Mouse (Mus musculus): Measurements from ENCODE around the gene Vps4a.
A peak's percentile ranks its signal among the peaks of the same experiment; 100 is the strongest.

- TF ChIP-seq BHLHE40 (IDR thresholded peaks at IDR 0.05; ENCODE audit: borderline replicate concordance, low read depth, low read length) = no peak
- peak; percentile 53; the same call in 1 of the 2 replicates for TF ChIP-seq TBP (IDR thresholded peaks at IDR 0.05; ENCODE audit: low read depth, low read length)
- TF ChIP-seq CTCF (IDR thresholded peaks at IDR 0.05 in 2 of 3, conservative IDR thresholded peaks at IDR 0.05 in 1 of 3; ENCODE audit: control insufficient read depth in 1 of 3, insufficient read depth in 1 of 3, low read depth in 2 of 3, low read length in 3 of 3, poor library complexity in 1 of 3, severe bottlenecking in 1 of 3) = peak in 2 of 3 experiments; percentile 77 to 83; a peak in 5 of 6 replicates
- no peak for TF ChIP-seq GABPA (IDR thresholded peaks at IDR 0.05; ENCODE audit: low read depth, low read length)
- TF ChIP-seq CHD1 (IDR thresholded peaks at IDR 0.05; ENCODE audit: low read depth, low read length) = no peak
- no peak for TF ChIP-seq GATA1 (IDR thresholded peaks at IDR 0.05; ENCODE audit: low read depth, low read length)
- TF ChIP-seq POLR2A (IDR thresholded peaks at IDR 0.05; ENCODE audit: control insufficient read depth in 1 of 2, insufficient read depth in 1 of 2, low read depth in 1 of 2, low read length in 2 of 2, poor library complexity in 1 of 2) = peak; percentile 78 to 96; a peak in 3 of 4 replicates
- no peak; the same call in 1 of the 2 replicates for TF ChIP-seq NRF1 (IDR thresholded peaks at IDR 0.05; ENCODE audit: insufficient read depth, low read depth, low read length, poor library complexity, severe bottlenecking)
- TF ChIP-seq EP300 (IDR thresholded peaks at IDR 0.05; ENCODE audit: low read depth in 1 of 2, low read length in 2 of 2) = 0 out of 4 replicates have a peak, but pooled peaks of 1 of the 2 experiments have one; percentile 6
- peak; percentile 44 for TF ChIP-seq USF1 (IDR thresholded peaks at IDR 0.05; ENCODE audit: low read depth, low read length)
Measured at GRCm38 (mm10) chr8:107030650-107031576, at the start of gene Vps4a.

Data from MEL (cell line).